Mouse (Mus musculus): ENCODE data around the gene Schip1. TPM values are rescaled to one million over a fixed set of nuclear protein-coding genes. Genes with fewer than 3 reads are reported as not detected.

Gene Schip1
- 19.8 and 23.0 TPM in 2 replicates for polyA plus RNA-seq (2015; fragmentation: Nextera tagmentation; extraction: Ambion mirVana)

DNA sequence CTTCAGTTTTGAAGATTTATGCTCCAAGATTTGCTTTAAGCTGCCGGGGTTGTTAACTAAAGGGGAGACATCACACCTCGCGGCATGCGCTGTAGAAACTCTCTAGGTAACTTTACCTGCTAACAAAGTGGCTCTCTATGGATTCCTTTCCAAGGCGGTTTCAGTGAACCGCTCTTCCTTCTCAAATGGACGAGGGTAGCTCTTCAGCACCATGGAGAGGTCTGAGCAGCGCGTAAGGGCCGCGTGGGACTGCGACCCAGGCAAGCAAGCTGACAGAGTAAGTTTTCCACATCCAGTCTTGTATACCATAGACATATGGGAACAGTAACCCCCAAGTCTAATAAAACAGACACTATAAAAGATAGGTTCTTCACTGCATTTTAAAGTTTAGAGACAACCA is at the start of gene Schip1:
Gene Schip1 (plus strand): TSS at position 72 of the 400 bp plus-strand sequence.

Other genes starting within 250 kb of the Schip1 start
- gene Iqcj, start 172.6 kb upstream of the Schip1 start, polyA plus RNA-seq (2015; fragmentation: Nextera tagmentation; extraction: Ambion mirVana), result not detected in 2 replicates
- 0.10 TPM in 1 of 2 replicates, not detected in the other for gene Iqschfp, start 172.6 kb upstream of the Schip1 start, polyA plus RNA-seq (2015; fragmentation: Nextera tagmentation; extraction: Ambion mirVana)